Mouse (Mus musculus): ENCODE measurements around the gene Zfp983. TPM values are rescaled to one million over a fixed set of nuclear protein-coding genes. Genes with fewer than 3 reads are reported as not detected.
"Not testable (repeated sequence)": the region's sequence is repeated elsewhere in the genome, so short reads cannot be mapped to it uniquely, and the experiment has no call there.

Gene Zfp983
- polyA plus RNA-seq (2012): 0.13 and 0.27 TPM in 2 replicates

DNA sequence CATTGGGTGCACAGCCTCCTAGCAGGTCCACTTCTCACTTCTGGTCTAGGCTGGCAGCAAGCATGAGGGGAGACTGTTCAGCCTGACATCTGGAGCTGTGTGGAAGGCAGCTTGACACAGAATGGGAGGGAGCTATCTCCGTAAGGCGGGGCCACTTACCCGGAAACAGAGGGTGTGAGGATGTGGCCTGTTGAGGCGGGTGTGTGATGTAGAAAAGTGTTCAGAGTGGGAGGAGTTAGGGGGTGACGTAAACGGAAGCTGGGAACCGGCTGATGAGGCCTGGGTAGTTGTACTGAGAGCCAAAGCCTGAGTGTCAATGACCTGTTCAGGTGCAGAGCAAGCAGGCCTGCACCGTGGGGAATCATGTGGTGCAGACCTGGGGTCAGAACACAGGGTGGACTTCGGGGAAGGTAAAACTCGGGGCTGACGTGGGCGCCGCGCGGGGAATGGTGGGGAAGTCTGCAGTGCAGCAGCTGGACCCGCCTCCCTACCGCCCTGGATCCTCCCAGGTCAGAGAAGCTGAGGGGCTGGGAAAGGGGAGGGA, at the start of gene Zfp983:
Gene Zfp983, plus strand, starts transcription at position 261 of the 544 bp plus-strand sequence.
- TF ChIP-seq GATA1 (IDR thresholded peaks at IDR 0.05; ENCODE audit: low read length): not testable (repeated sequence)

DNA sequence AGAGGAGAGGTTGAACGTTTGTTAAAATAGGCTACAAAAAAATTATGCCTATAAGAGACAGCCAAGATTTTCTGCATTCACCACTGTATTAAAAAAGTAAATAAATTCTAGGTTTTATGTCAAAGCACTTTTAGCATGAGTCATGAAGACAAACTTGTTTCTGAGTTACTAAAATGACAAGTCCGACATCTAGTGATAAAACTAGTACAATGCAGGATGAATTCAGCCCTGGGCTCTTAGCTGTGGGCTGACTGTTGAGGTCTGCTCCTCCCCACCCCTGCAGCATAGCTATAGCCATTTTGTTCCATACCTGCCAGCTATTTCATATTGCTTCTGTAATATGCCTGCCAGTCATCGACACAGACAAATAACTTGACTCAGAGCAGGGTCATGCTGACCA, 34.1 kb upstream of the Zfp983 start:
- no peak for TF ChIP-seq GATA1 (IDR thresholded peaks at IDR 0.05; ENCODE audit: low read length)

GRCm38 (mm10) chr17:21617352-21617751, 33.1 kb upstream of the Zfp983 start:
- no peak for TF ChIP-seq GATA1 (IDR thresholded peaks at IDR 0.05; ENCODE audit: low read length)

DNA sequence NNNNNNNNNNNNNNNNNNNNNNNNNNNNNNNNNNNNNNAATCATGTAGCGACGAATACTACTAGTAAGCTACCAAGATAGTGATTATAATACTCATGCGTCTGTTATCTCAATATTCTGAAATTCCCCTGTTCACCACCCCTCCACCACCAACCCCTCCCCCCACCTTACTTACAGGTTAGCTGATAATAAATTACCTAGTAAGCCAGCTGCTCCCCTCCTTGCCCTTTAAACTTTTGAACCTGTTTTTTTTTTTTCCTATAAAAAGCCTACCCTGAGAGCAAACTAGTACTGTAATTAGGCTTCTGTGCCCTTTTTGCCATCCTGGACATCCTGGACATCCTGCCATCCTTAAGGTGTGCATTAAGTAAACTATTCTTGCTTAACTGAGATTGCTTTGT, 26.8 kb upstream of the Zfp983 start:
- no peak for TF ChIP-seq GATA1 (IDR thresholded peaks at IDR 0.05; ENCODE audit: low read length)

- TF ChIP-seq GATA1 (IDR thresholded peaks at IDR 0.05; ENCODE audit: low read length): no peak
Observed at GRCm38 (mm10) chr17:21648791-21649190, 1.6 kb upstream of the Zfp983 start.

DNA sequence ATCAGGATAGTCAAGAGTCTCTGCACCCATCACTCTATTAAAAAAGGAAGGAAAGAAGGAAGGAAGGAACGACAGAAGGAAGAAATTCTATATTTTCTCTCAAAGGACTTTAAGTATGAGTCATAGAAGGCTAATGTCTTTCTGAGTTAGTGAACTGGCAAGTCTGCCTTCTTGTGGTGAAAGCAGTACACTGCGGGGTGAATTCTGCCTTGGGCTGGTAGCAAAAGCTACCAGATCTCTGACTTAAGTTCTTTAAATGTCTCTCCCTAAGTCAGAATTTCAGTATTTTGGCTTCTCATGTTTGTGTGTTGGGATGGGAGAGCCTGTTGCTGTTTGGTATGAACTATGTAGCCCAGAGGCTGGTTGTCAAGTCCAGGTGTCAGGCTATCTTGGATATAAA, 488 bp upstream of the Zfp983 start:
- TF ChIP-seq GATA1 (IDR thresholded peaks at IDR 0.05; ENCODE audit: low read length): no peak

DNA sequence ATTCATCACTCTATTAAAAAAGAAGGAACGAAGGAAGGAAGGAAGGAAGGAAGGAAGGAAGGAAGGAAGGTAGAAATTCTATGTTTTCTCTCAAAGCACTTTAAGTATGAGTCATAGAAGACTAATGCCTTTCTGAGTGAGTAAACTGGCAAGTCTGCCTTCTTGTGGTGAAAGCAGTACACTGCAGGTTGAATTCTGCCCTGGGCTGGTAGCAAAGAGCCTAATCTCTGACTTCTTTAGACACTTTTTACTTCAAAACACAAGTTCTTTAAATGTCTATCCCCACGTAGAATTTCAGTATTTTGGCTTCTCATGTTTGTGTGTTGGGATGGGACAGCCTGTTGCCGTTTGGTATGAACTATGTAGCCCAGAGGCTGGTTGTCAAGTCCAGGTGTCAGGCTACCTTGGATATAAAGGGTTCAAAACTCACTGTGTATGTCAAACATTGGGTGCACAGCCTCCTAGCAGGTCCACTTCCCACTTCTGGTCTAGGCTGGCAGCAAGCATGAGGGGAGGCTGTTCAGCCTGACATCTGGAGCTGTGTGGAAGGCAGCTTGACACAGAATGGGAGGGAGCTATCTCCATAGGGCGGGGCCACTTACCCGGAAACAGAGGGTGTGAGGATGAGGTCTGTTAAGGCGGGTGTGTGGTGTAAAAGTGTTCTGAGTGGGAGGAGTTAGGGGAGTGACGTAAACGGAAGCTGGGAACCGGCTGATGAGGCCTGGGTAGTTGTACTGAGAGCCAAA, 29.0 kb downstream of the Zfp983 start:
- TF ChIP-seq GATA1 (IDR thresholded peaks at IDR 0.05; ENCODE audit: low read length): no peak

- no peak for TF ChIP-seq GATA1 (IDR thresholded peaks at IDR 0.05; ENCODE audit: low read length)
Observed at GRCm38 (mm10) chr17:21691560-21691959, 41.1 kb downstream of the Zfp983 start, which contains the start of gene Gm10226. TSS of gene Gm10226 (plus strand) at chr17:21691860.

GRCm38 (mm10) chr17:21693342-21693741, 42.9 kb downstream of the Zfp983 start:
- TF ChIP-seq GATA1 (IDR thresholded peaks at IDR 0.05; ENCODE audit: low read length): no peak

DNA sequence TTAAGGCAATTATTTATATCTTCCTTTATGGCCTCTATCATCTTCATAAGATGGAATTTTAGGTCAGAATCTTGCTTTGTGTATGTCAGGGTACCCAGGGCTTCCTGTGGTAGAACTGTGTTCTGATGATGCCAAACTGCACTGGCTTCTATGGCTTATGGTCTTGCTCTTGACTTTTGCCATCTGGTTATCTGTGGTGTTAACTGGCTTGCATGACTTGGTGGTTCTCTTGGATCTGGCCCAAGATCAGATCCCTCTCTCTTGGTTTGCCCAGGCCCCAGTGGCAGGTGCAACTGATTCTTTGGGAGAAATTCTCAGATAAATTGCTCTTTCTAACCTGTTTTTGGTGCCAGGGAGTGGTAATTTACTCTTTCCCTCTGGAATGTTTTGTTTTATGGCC, 45.6 kb downstream of the Zfp983 start:
- no peak for TF ChIP-seq GATA1 (IDR thresholded peaks at IDR 0.05; ENCODE audit: low read length)

GRCm38 (mm10) chr17:21702281-21703240, 52.1 kb downstream of the Zfp983 start:
- peak; percentile 57 for TF ChIP-seq GATA1 (IDR thresholded peaks at IDR 0.05; ENCODE audit: low read length)

GRCm38 (mm10) chr17:21703414-21703813, 53.0 kb downstream of the Zfp983 start:
- TF ChIP-seq GATA1 (IDR thresholded peaks at IDR 0.05; ENCODE audit: low read length): no peak

- no peak for TF ChIP-seq GATA1 (IDR thresholded peaks at IDR 0.05; ENCODE audit: low read length)
Observed at GRCm38 (mm10) chr17:21707343-21707996, 57.0 kb downstream of the Zfp983 start, which contains the start of gene Zfp760. TSS of gene Zfp760 (plus strand) at chr17:21707741.

- TF ChIP-seq GATA1 (IDR thresholded peaks at IDR 0.05; ENCODE audit: low read length): no peak
Observed at GRCm38 (mm10) chr17:21708401-21708800, 58.0 kb downstream of the Zfp983 start.

Other genes with a start within 250 kb of the Zfp983 start
- 0.13 and 0.31 TPM in 2 replicates for gene Zfp54, start 227.4 kb upstream of the Zfp983 start, polyA plus RNA-seq (2012)
- gene Zfp51, start 200.2 kb upstream of the Zfp983 start, polyA plus RNA-seq (2012): 0.25 and 0.39 TPM in 2 replicates
- gene Zfp53, start 161.6 kb upstream of the Zfp983 start, polyA plus RNA-seq (2012): 2.3 and 3.3 TPM in 2 replicates
- 0.32 and 0.33 TPM in 2 replicates for gene Zfp52, start 115.1 kb upstream of the Zfp983 start, polyA plus RNA-seq (2012)
- 2.2 and 2.9 TPM in 2 replicates for gene Zfp948, start 83.6 kb upstream of the Zfp983 start, polyA plus RNA-seq (2012)
- gene Gm10226, start 41.2 kb downstream of the Zfp983 start, polyA plus RNA-seq (2012): not detected in 2 replicates
- gene Zfp760, start 57.1 kb downstream of the Zfp983 start, polyA plus RNA-seq (2012): 0.56 and 0.92 TPM in 2 replicates
- 1.6 and 2.0 TPM in 2 replicates for gene Zfp229, start 80.2 kb downstream of the Zfp983 start, polyA plus RNA-seq (2012)
- not detected in 2 replicates for gene Zfp820, start 195.1 kb downstream of the Zfp983 start, polyA plus RNA-seq (2012)